Mouse (Mus musculus) cerebellum, adult 18-20 months (tissue): Measurements from ENCODE around the gene Rab3d.

ENCODE experiments used
- DNase-seq, 2 experiments: peaks; one replicate each; pipeline ENCODE4 v3.0.0; 2021

Gene Rab3d

GRCm38 (mm10) chr9:21937711-21938175 is 19.8 kb upstream of the Rab3d start:
- DNase-seq = no peak

- DNase-seq = peak; percentile 99 to 100
Measured at GRCm38 (mm10) chr9:21936692-21937570, 18.9 kb upstream of the Rab3d start, which contains the start of gene Plppr2. TSS of gene Plppr2 (plus strand) at chr9:21937033.

GRCm38 (mm10) chr9:21935466-21936131 is 17.6 kb upstream of the Rab3d start:
- no peak for DNase-seq

GRCm38 (mm10) chr9:21934021-21934420 is 16.0 kb upstream of the Rab3d start:
- DNase-seq = no peak

- no peak for DNase-seq
Measured at GRCm38 (mm10) chr9:21932445-21933137, 14.6 kb upstream of the Rab3d start.

GRCm38 (mm10) chr9:21932006-21932405 is 14.0 kb upstream of the Rab3d start:
- no peak for DNase-seq

GRCm38 (mm10) chr9:21929208-21929607 is 11.2 kb upstream of the Rab3d start:
- DNase-seq = no peak

GRCm38 (mm10) chr9:21927208-21927753 is 9.3 kb upstream of the Rab3d start, which contains the start of the genes Ccdc159 and Tmem205:
TSS of gene Ccdc159 (plus strand) at chr9:21927471.
TSS of gene Tmem205 (minus strand) at chr9:21927556.
- DNase-seq = peak; percentile 91 to 97

GRCm38 (mm10) chr9:21926784-21927183 is 8.8 kb upstream of the Rab3d start:
- DNase-seq = peak in 1 of 2 experiments; percentile 38

GRCm38 (mm10) chr9:21926155-21926554 is 8.2 kb upstream of the Rab3d start:
- DNase-seq = peak in 1 of 2 experiments; percentile 19

GRCm38 (mm10) chr9:21925506-21925905 is 7.5 kb upstream of the Rab3d start:
- DNase-seq = no peak

- no peak for DNase-seq
Measured at GRCm38 (mm10) chr9:21925034-21925433, 7.0 kb upstream of the Rab3d start.

GRCm38 (mm10) chr9:21924099-21924493 is 6.1 kb upstream of the Rab3d start:
- peak; percentile 62 to 70 for DNase-seq

GRCm38 (mm10) chr9:21923490-21924098 is 5.6 kb upstream of the Rab3d start:
- DNase-seq = no peak

- no peak for DNase-seq
Measured at GRCm38 (mm10) chr9:21923036-21923435, 5.0 kb upstream of the Rab3d start.

- no peak for DNase-seq
Measured at GRCm38 (mm10) chr9:21918692-21919384, 846 bp upstream of the Rab3d start.

GRCm38 (mm10) chr9:21917493-21918034 is 428 bp downstream of the Rab3d start:
- peak in 1 of 2 experiments; percentile 45 for DNase-seq

GRCm38 (mm10) chr9:21916851-21917492 is 1.0 kb downstream of the Rab3d start:
- no peak for DNase-seq

- peak; percentile 28 to 52 for DNase-seq
Measured at GRCm38 (mm10) chr9:21909474-21910223, 8.3 kb downstream of the Rab3d start.

- DNase-seq = no peak
Measured at GRCm38 (mm10) chr9:21908216-21908615, 9.8 kb downstream of the Rab3d start.
